Mouse (Mus musculus) left cerebral cortex, postnatal 14 days (tissue): ENCODE data around the gene Taf6l. TPM values are rescaled to one million over a fixed set of nuclear protein-coding genes. Genes with fewer than 3 reads are reported as not detected.
"Not testable (repeated sequence)": the region's sequence is repeated elsewhere in the genome, so short reads cannot be mapped to it uniquely, and the experiment has no call there.

Source experiments
- DNase-seq, 2 experiments: peaks; one replicate each; pipeline ENCODE4 v3.0.0; 2021 to 2022; ENCODE audit warnings: low spot score in 2 of 2, mixed read lengths in 1 of 2
- intact Hi-C: fragments of 180-260 bp; cut with DNase I; formaldehyde crosslinking; loops from one replicate; pipeline ENCODE4 v1.15.1; 2025
- microRNA-seq, 2 experiments: library from miRNA; unstranded; fragments of <30 nt; microRNA quantifications; one replicate each; pipeline ENCODE4 v1.2.0; 2022
- total RNA-seq, 2 experiments: library from RNA; stranded (reverse); gene quantifications; 2 replicates each; pipeline ENCODE4 v1.2.3; 2021

The Taf6l gene
- total RNA-seq, 2 experiments from 2014 or later = 11.9 to 13.4 TPM

GRCm38 (mm10) chr19:8747368-8747767 is 38.8 kb downstream of the Taf6l start:
- no peak for DNase-seq
- intact Hi-C loops = loop anchor here (5.0 kb wide), 1 partner anchor 75 kb away; the partner anchor contains the start of gene Hnrnpul2

GRCm38 (mm10) chr19:8745382-8745781 is 40.8 kb downstream of the Taf6l start:
- DNase-seq = no peak
- intact Hi-C loops = loop anchor here (5.0 kb wide), 1 partner anchor 77 kb away; the partner anchor contains the start of gene Hnrnpul2

GRCm38 (mm10) chr19:8742176-8742575 is 44.0 kb downstream of the Taf6l start:
- intact Hi-C loops = no loop called here
- DNase-seq = no peak

GRCm38 (mm10) chr19:8741243-8741869 is 44.9 kb downstream of the Taf6l start, which contains the start of gene Stx5a:
Gene Stx5a (plus strand): TSS chr19:8741413.
- intact Hi-C loops = no loop called here
- peak; percentile 94 to 98 for DNase-seq

- DNase-seq = no peak
- intact Hi-C loops = no loop called here
Observed at GRCm38 (mm10) chr19:8740603-8741002, 45.6 kb downstream of the Taf6l start, which contains the start of gene 1700092M07Rik. Gene 1700092M07Rik (plus strand): TSS chr19:8740718.

- no peak for DNase-seq
- intact Hi-C loops = no loop called here
Observed at GRCm38 (mm10) chr19:8739646-8740045, 46.6 kb downstream of the Taf6l start.

- DNase-seq = no peak
- intact Hi-C loops = no loop called here
Observed at GRCm38 (mm10) chr19:8738911-8739310, 47.3 kb downstream of the Taf6l start.

GRCm38 (mm10) chr19:8736160-8736467 is 50.1 kb downstream of the Taf6l start:
- intact Hi-C loops = no loop called here

GRCm38 (mm10) chr19:8735389-8736159 is 50.6 kb downstream of the Taf6l start, which contains the start of gene Wdr74:
Gene Wdr74 (plus strand): TSS chr19:8735827.
- intact Hi-C loops = no loop called here
- peak; percentile 94 for DNase-seq

More at GRCm38 (mm10) chr19:8736160-8736467, 50.1 kb downstream of the Taf6l start:
- no peak for DNase-seq

GRCm38 (mm10) chr19:8734334-8734733 is 51.9 kb downstream of the Taf6l start:
- intact Hi-C loops = no loop called here
- DNase-seq = no peak

- DNase-seq, intact Hi-C loops: not testable (repeated sequence)
Observed at GRCm38 (mm10) chr19:8728335-8729099, 57.7 kb downstream of the Taf6l start.

GRCm38 (mm10) chr19:8727495-8728114 is 58.6 kb downstream of the Taf6l start:
- no peak for DNase-seq
- intact Hi-C loops = no loop called here

GRCm38 (mm10) chr19:8726609-8727390 is 59.4 kb downstream of the Taf6l start:
- no peak for DNase-seq
- intact Hi-C loops = no loop called here

GRCm38 (mm10) chr19:8725081-8725613 is 61.1 kb downstream of the Taf6l start:
- intact Hi-C loops = no loop called here
- DNase-seq = no peak

Small RNA genes within 50 kb of the gene (microRNA-seq; reads per million reads assigned to microRNA genes)
- gene Mir6992 = 0 reads per million in 2 experiments

Other genes with a start within 250 kb of the Taf6l start
- 10 to 100 TPM; 22.1 to 23.8 TPM for gene Slc22a8, start 195.2 kb downstream of the Taf6l start, total RNA-seq
- 1 to 10 TPM; 4.8 to 5.7 TPM for gene Slc22a6, start 168.4 kb downstream of the Taf6l start, total RNA-seq
- 100 to 1,000 TPM; 148 to 165 TPM for gene Chrm1, start 122.6 kb downstream of the Taf6l start, total RNA-seq
- gene Slc3a2, start 63.0 kb downstream of the Taf6l start, total RNA-seq = 100 to 1,000 TPM; 182 to 189 TPM
- gene Wdr74, start 50.6 kb downstream of the Taf6l start, total RNA-seq = 10 to 100 TPM; 42.3 to 43.9 TPM
- gene 1700092M07Rik, start 45.7 kb downstream of the Taf6l start, total RNA-seq = not detected
- gene Stx5a, start 45.0 kb downstream of the Taf6l start, total RNA-seq = 10 to 100 TPM; 63.6 to 64.6 TPM
- 10 to 100 TPM; 61.9 to 73.6 TPM for gene Nxf1, start 29.3 kb downstream of the Taf6l start, total RNA-seq
- gene Tmem223, start 15.4 kb downstream of the Taf6l start, total RNA-seq = 10 to 100 TPM; 80.1 to 91.9 TPM
- gene Tmem179b, start 11.9 kb downstream of the Taf6l start, total RNA-seq = 10 to 100 TPM in 1 of 2 experiments, 1 to 10 TPM in 1; 8.9 to 10.9 TPM
- 100 to 1,000 TPM; 108 to 110 TPM for gene Polr2g, start 12.2 kb upstream of the Taf6l start, total RNA-seq
- 1 to 10 TPM; 4.2 to 5.1 TPM for gene Zbtb3, start 16.1 kb upstream of the Taf6l start, total RNA-seq
- 10 to 100 TPM; 28.2 to 30.5 TPM for gene Ttc9c, start 32.9 kb upstream of the Taf6l start, total RNA-seq
- 10 to 100 TPM; 92.3 to 95.8 TPM for gene Hnrnpul2, start 33.6 kb upstream of the Taf6l start, total RNA-seq
- not detected for gene AC129217.1, start 43.4 kb upstream of the Taf6l start, total RNA-seq
- gene Bscl2, start 51.0 kb upstream of the Taf6l start, total RNA-seq = 100 to 1,000 TPM; 111 to 117 TPM
- 100 to 1,000 TPM; 268 to 295 TPM for gene Gng3, start 52.8 kb upstream of the Taf6l start, total RNA-seq
- under 1 TPM; 0.88 to 0.91 TPM for gene Lrrn4cl, start 64.4 kb upstream of the Taf6l start, total RNA-seq
- gene Ubxn1, start 85.1 kb upstream of the Taf6l start, total RNA-seq = 10 to 100 TPM; 91.5 to 93.8 TPM
- gene Uqcc3, start 94.5 kb upstream of the Taf6l start, total RNA-seq = 10 to 100 TPM; 30.6 to 36.9 TPM
- 1 to 10 TPM; 4.0 to 4.3 TPM for gene Lbhd1, start 97.3 kb upstream of the Taf6l start, total RNA-seq
- gene Gm49403, start 97.5 kb upstream of the Taf6l start, total RNA-seq = not detected
- gene 1810009A15Rik, start 102.4 kb upstream of the Taf6l start, total RNA-seq = 10 to 100 TPM; 15.9 to 22.2 TPM
- 1 to 10 TPM; 2.4 to 4.3 TPM for gene Gm49416, start 102.5 kb upstream of the Taf6l start, total RNA-seq
- gene Ints5, start 106.6 kb upstream of the Taf6l start, total RNA-seq = 10 to 100 TPM; 23.0 to 23.4 TPM
- gene Ganab, start 111.7 kb upstream of the Taf6l start, total RNA-seq = 100 to 1,000 TPM in 1 of 2 experiments, 10 to 100 TPM in 1; 97.6 to 104 TPM
- gene B3gat3, start 134.0 kb upstream of the Taf6l start, total RNA-seq = 100 to 1,000 TPM; 134 to 142 TPM
- 1 to 10 TPM; 3.5 to 4.0 TPM for gene Rom1, start 142.9 kb upstream of the Taf6l start, total RNA-seq
- 1 to 10 TPM; 7.4 to 9.0 TPM for gene Eml3, start 143.1 kb upstream of the Taf6l start, total RNA-seq
- gene Mta2, start 155.5 kb upstream of the Taf6l start, total RNA-seq = 10 to 100 TPM; 48.6 to 50.3 TPM
- 10 to 100 TPM; 16.7 to 16.8 TPM for gene Tut1, start 167.4 kb upstream of the Taf6l start, total RNA-seq
- gene Eef1g, start 180.6 kb upstream of the Taf6l start, total RNA-seq = 100 to 1,000 TPM; 188 to 198 TPM
- 10 to 100 TPM; 15.7 to 23.9 TPM for gene Ahnak, start 202.9 kb upstream of the Taf6l start, total RNA-seq